Mouse (Mus musculus): ENCODE results near the gene Dnajb5. TPM values are rescaled to one million over a fixed set of nuclear protein-coding genes. Genes with fewer than 3 reads are reported as not detected.

Gene Dnajb5
- polyA plus RNA-seq, 1 experiment from 2014 or later, result 21.5 TPM

- WGBS, result 79% methylated on average over 1 of the region's 1 CpGs
- DNase-seq (ENCODE audit: low spot score), result no peak
- H3K9me3 ChIP-seq (ENCODE audit: control insufficient read depth, low read length), result no peaks in the 10 kb centered on the region
- H3K4me1 ChIP-seq (ENCODE audit: control insufficient read depth, insufficient read depth, low read length), result 0 out of 2 replicates have a peak, but pooled peaks cover 4% of the 10 kb centered on the region
- H3K9ac ChIP-seq (ENCODE audit: low read length), result no peak overlapping the region
- H3K27ac ChIP-seq (ENCODE audit: low read depth, low read length), result no peak overlapping the region
- ATAC-seq (ENCODE audit: insufficient read depth, low FRiP score, low TSS enrichment), result no peak
- no peak overlapping the region for H3K4me2 ChIP-seq (ENCODE audit: low read depth)
- no peak overlapping the region for H3K4me3 ChIP-seq (ENCODE audit: low read depth, low read length)
- H3K36me3 ChIP-seq (ENCODE audit: control insufficient read depth, insufficient read depth, low read length), result no peaks in the 10 kb centered on the region
- H3K27me3 ChIP-seq (ENCODE audit: control insufficient read depth, insufficient read depth, low read length), result peaks cover 29% of the 10 kb centered on the region
These were observed 33.6 kb upstream of the Dnajb5 start for GRCm38 (mm10) chr4:42915966-42916365.

DNA sequence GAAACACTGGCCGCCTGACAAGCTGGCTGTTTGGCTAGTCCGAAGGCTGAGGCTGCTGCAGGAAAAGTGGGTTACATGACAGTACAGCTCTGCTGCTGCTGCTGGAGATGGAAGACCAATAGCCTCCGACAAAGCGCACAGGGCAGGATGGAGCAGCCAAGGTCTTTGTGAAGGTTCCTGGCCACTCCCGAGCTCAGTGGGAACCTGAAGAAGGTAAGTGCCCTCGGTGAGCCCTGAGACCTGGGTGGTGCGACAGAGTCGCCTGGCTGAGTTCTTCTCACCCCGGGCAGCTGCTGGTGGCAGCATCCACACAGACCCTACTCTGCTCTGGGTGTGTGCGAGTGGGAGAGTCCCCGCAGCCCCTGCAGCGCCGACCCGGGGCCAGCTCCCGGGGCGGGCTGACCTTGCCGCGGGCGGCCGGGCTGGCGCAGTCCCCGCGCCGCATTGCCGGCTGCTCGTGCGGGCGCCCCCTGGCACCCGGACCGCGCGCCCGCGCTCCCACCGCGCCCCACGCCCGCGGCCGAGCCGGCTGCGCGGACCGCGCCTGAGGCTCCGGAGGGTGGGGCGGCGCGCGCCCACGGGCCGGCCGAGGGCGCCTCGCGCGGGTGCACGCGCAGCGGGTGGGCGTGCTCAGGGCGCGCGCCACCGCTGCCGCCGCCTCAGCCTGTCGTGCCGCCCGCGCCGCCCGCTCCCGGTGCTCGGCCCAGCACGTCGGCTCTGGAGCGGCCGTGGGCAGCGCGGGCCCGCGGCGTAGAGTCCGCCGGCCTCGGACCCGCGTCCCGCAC lies 32.8 kb upstream of the Dnajb5 start, which contains the start of gene Phf24:
Gene Phf24 (plus strand): TSS at position 44 of the 785 bp plus-strand sequence.
- DNase-seq (ENCODE audit: low spot score), result peak; percentile 61
- Histone ChIP-seq H3K27me3 (ENCODE audit: control insufficient read depth, insufficient read depth, low read length) (peaks cover 29% of the 10 kb centered on the region), H3K9me3 (ENCODE audit: control insufficient read depth, low read length) (no peaks in the 10 kb centered on the region), H3K27ac (ENCODE audit: low read depth, low read length) (no peak within 1 kb of the TSS), H3K9ac (ENCODE audit: low read length) (peak within 1 kb of the TSS; percentile 67), H3K36me3 (ENCODE audit: control insufficient read depth, insufficient read depth, low read length) (no peaks in the 10 kb centered on the region), H3K4me1 (ENCODE audit: control insufficient read depth, insufficient read depth, low read length) (0 out of 2 replicates have a peak, but pooled peaks cover 4% of the 10 kb centered on the region), H3K4me3 (ENCODE audit: low read depth, low read length) (peak within 1 kb of the TSS; percentile 62), H3K4me2 (ENCODE audit: low read depth) (peak within 1 kb of the TSS; percentile 87)
- under 1% methylated on average over 78 of the region's 90 CpGs for WGBS
- peak; percentile 76 for ATAC-seq (ENCODE audit: insufficient read depth, low FRiP score, low TSS enrichment)

DNA sequence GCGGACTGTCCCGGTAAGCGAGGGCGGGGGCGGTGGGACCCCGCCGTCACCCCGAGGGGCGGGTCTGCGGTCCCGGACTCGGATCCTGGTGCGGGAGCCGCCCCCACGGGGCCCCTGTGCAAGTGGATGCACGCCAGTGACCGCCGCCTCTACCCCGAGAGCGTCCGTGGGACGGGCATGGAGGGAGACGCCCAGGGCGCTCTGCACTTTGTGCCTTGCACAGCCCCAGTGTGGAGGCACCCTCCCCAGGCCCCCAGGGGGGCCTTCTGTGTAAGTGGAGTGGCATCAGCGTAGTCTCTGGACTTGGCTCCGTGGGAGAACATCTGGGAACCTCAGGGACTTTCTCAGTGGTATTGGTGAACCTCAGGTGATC lies 32.2 kb upstream of the Dnajb5 start:
- Histone ChIP-seq H3K36me3 (ENCODE audit: control insufficient read depth, insufficient read depth, low read length) (no peaks in the 10 kb centered on the region), H3K27me3 (ENCODE audit: control insufficient read depth, insufficient read depth, low read length) (peaks cover 29% of the 10 kb centered on the region), H3K4me1 (ENCODE audit: control insufficient read depth, insufficient read depth, low read length) (0 out of 2 replicates have a peak, but pooled peaks cover 4% of the 10 kb centered on the region), H3K9me3 (ENCODE audit: control insufficient read depth, low read length) (no peaks in the 10 kb centered on the region), H3K27ac (ENCODE audit: low read depth, low read length) (no peak overlapping the region), H3K4me2 (ENCODE audit: low read depth) (peak overlapping the region; percentile 87), H3K9ac (ENCODE audit: low read length) (peak overlapping the region; percentile 67), H3K4me3 (ENCODE audit: low read depth, low read length) (peak overlapping the region; percentile 62)
- WGBS, result 4% methylated on average over 24 of the region's 26 CpGs
- ATAC-seq (ENCODE audit: insufficient read depth, low FRiP score, low TSS enrichment) (no peak), DNase-seq (ENCODE audit: low spot score) (peak; percentile 20)

GRCm38 (mm10) chr4:42920726-42921125 lies 28.9 kb upstream of the Dnajb5 start:
- Histone ChIP-seq H3K36me3 (ENCODE audit: control insufficient read depth, insufficient read depth, low read length) (no peaks in the 10 kb centered on the region), H3K9ac (ENCODE audit: low read length) (no peak overlapping the region), H3K27ac (ENCODE audit: low read depth, low read length) (no peak overlapping the region), H3K9me3 (ENCODE audit: control insufficient read depth, low read length) (no peaks in the 10 kb centered on the region), H3K27me3 (ENCODE audit: control insufficient read depth, insufficient read depth, low read length) (peaks cover 24% of the 10 kb centered on the region), H3K4me2 (ENCODE audit: low read depth) (no peak overlapping the region), H3K4me1 (ENCODE audit: control insufficient read depth, insufficient read depth, low read length) (0 out of 2 replicates have a peak, but pooled peaks cover 4% of the 10 kb centered on the region), H3K4me3 (ENCODE audit: low read depth, low read length) (no peak overlapping the region)
- ATAC-seq (ENCODE audit: insufficient read depth, low FRiP score, low TSS enrichment) (no peak), DNase-seq (ENCODE audit: low spot score) (no peak)
- WGBS, result 82% methylated on average over 9 of the region's 9 CpGs

GRCm38 (mm10) chr4:42921536-42921935 lies 28.1 kb upstream of the Dnajb5 start:
- Histone ChIP-seq H3K9me3 (ENCODE audit: control insufficient read depth, low read length) (no peaks in the 10 kb centered on the region), H3K36me3 (ENCODE audit: control insufficient read depth, insufficient read depth, low read length) (no peaks in the 10 kb centered on the region), H3K9ac (ENCODE audit: low read length) (no peak overlapping the region), H3K27ac (ENCODE audit: low read depth, low read length) (no peak overlapping the region), H3K4me2 (ENCODE audit: low read depth) (no peak overlapping the region), H3K4me1 (ENCODE audit: control insufficient read depth, insufficient read depth, low read length) (0 out of 2 replicates have a peak, but pooled peaks cover 3% of the 10 kb centered on the region), H3K4me3 (ENCODE audit: low read depth, low read length) (no peak overlapping the region), H3K27me3 (ENCODE audit: control insufficient read depth, insufficient read depth, low read length) (peaks cover 17% of the 10 kb centered on the region)
- DNase-seq (ENCODE audit: low spot score) (no peak), ATAC-seq (ENCODE audit: insufficient read depth, low FRiP score, low TSS enrichment) (no peak)
- WGBS, result 88% methylated on average over 2 of the region's 2 CpGs

- H3K9me3 ChIP-seq (ENCODE audit: control insufficient read depth, low read length), result no peaks in the 10 kb centered on the region
- WGBS, result 70% methylated on average over 6 of the region's 6 CpGs
- peaks cover 14% of the 10 kb centered on the region for H3K27me3 ChIP-seq (ENCODE audit: control insufficient read depth, insufficient read depth, low read length)
- H3K4me1 ChIP-seq (ENCODE audit: control insufficient read depth, insufficient read depth, low read length), result no peaks in the 10 kb centered on the region
- DNase-seq (ENCODE audit: low spot score) (no peak), ATAC-seq (ENCODE audit: insufficient read depth, low FRiP score, low TSS enrichment) (no peak)
- no peak overlapping the region for H3K4me3 ChIP-seq (ENCODE audit: low read depth, low read length)
- H3K27ac ChIP-seq (ENCODE audit: low read depth, low read length), result no peak overlapping the region
- no peak overlapping the region for H3K9ac ChIP-seq (ENCODE audit: low read length)
- H3K4me2 ChIP-seq (ENCODE audit: low read depth), result no peak overlapping the region
- H3K36me3 ChIP-seq (ENCODE audit: control insufficient read depth, insufficient read depth, low read length), result no peaks in the 10 kb centered on the region
These were observed 27.6 kb upstream of the Dnajb5 start for GRCm38 (mm10) chr4:42922056-42922455.

DNA sequence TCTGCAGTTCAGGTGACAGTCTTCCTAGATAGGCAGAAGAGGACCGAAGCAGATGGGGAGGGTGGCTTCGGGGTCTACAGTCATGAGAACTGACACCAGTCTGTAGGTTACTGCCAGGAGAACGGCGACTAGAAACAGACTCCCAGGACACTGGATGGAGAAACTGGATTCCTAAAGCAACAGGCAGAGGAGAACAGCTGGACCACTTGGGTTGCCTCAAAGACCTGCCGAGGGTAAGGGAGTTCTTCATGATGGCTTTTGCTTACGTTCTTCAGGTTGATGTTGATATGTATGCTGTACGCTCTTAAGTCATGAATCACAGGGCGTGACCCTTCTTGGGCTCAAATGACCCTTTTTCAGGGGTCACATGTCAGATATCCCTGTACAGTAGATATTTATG lies 27.2 kb upstream of the Dnajb5 start:
- H3K4me3 ChIP-seq (ENCODE audit: low read depth, low read length), result no peak overlapping the region
- H3K4me1 ChIP-seq (ENCODE audit: control insufficient read depth, insufficient read depth, low read length), result no peaks in the 10 kb centered on the region
- H3K9me3 ChIP-seq (ENCODE audit: control insufficient read depth, low read length), result no peaks in the 10 kb centered on the region
- DNase-seq (ENCODE audit: low spot score) (no peak), ATAC-seq (ENCODE audit: insufficient read depth, low FRiP score, low TSS enrichment) (no peak)
- H3K9ac ChIP-seq (ENCODE audit: low read length), result no peak overlapping the region
- no peak overlapping the region for H3K4me2 ChIP-seq (ENCODE audit: low read depth)
- peaks cover 10% of the 10 kb centered on the region for H3K27me3 ChIP-seq (ENCODE audit: control insufficient read depth, insufficient read depth, low read length)
- 89% methylated on average over 8 of the region's 8 CpGs for WGBS
- no peaks in the 10 kb centered on the region for H3K36me3 ChIP-seq (ENCODE audit: control insufficient read depth, insufficient read depth, low read length)
- H3K27ac ChIP-seq (ENCODE audit: low read depth, low read length), result no peak overlapping the region

DNA sequence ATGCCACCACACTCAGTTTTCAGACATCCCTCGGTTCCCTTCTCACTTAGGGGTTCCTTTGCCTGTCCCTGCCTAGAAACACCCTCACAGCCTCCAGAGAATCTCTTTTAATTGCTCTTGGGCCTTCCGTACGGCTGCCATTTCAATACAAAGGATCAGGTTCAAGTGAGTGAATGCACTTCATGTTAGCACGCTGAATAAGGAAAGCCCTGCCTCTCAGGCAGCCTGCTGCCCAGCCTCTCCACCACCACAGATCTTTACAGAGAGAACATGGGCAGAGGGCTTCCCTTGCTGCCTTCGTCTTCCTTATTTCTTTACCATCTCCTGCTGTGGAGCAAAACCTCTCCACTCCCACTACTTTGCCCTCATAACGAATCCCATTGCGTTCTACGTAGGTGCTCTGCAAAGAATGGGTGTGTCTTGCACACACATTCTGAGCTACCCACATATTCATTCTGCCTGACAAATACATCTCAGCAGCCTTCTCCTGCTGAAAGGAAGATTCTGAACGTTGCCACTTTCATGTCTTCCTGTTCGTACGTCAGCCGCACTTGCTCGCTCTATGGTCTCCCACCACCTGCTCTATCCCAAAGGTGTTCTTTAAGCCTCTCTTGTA lies 25.4 kb upstream of the Dnajb5 start:
- Histone ChIP-seq H3K36me3 (ENCODE audit: control insufficient read depth, insufficient read depth, low read length) (no peaks in the 10 kb centered on the region), H3K27ac (ENCODE audit: low read depth, low read length) (no peak overlapping the region), H3K9me3 (ENCODE audit: control insufficient read depth, low read length) (no peaks in the 10 kb centered on the region), H3K9ac (ENCODE audit: low read length) (no peak overlapping the region), H3K27me3 (ENCODE audit: control insufficient read depth, insufficient read depth, low read length) (no peaks in the 10 kb centered on the region), H3K4me2 (ENCODE audit: low read depth) (no peak overlapping the region), H3K4me3 (ENCODE audit: low read depth, low read length) (no peak overlapping the region), H3K4me1 (ENCODE audit: control insufficient read depth, insufficient read depth, low read length) (no peaks in the 10 kb centered on the region)
- no peak for DNase-seq (ENCODE audit: low spot score)
- 78% methylated on average over 13 of the region's 13 CpGs for WGBS
- ATAC-seq (ENCODE audit: insufficient read depth, low FRiP score, low TSS enrichment), result no peak

DNA sequence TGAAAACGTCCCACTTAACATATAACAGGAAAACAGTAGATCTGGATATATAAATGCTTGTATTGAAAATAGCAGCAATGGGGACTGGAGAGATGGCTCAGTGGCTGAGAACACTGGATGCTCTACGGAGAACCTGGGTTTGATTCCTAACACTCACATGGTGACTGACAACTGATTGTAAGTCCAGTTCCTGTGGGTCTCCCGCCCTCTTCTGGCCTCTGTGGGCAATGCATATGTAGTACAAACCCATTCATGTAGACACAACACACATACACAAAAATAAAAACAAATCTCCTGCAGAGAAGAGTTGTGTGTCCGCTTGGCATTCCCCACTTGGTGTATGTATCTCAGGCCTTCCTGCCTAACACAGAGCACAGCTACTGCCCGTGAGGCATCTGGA lies 21.4 kb upstream of the Dnajb5 start:
- Histone ChIP-seq H3K9ac (ENCODE audit: low read length) (no peak overlapping the region), H3K4me1 (ENCODE audit: control insufficient read depth, insufficient read depth, low read length) (no peaks in the 10 kb centered on the region), H3K27ac (ENCODE audit: low read depth, low read length) (no peak overlapping the region), H3K27me3 (ENCODE audit: control insufficient read depth, insufficient read depth, low read length) (no peaks in the 10 kb centered on the region), H3K9me3 (ENCODE audit: control insufficient read depth, low read length) (no peaks in the 10 kb centered on the region), H3K36me3 (ENCODE audit: control insufficient read depth, insufficient read depth, low read length) (no peaks in the 10 kb centered on the region), H3K4me2 (ENCODE audit: low read depth) (no peak overlapping the region), H3K4me3 (ENCODE audit: low read depth, low read length) (no peak overlapping the region)
- 83% methylated on average over 5 of the region's 5 CpGs for WGBS
- DNase-seq (ENCODE audit: low spot score) (no peak), ATAC-seq (ENCODE audit: insufficient read depth, low FRiP score, low TSS enrichment) (no peak)

Data from neural tube, embryonic 11.5 days (tissue).